Mouse (Mus musculus): ENCODE measurements around the gene Msx2. TPM values are rescaled to one million over a fixed set of nuclear protein-coding genes. Genes with fewer than 3 reads are reported as not detected.

The Msx2 gene
- polyA plus RNA-seq, 1 experiment: not detected

GRCm38 (mm10) chr13:53420741-53421140, 52.1 kb downstream of the Msx2 start:
- DNase-seq (ENCODE audit: low read depth, low spot score): no peak
- WGBS: 78% methylated on average over 4 of the region's 4 CpGs

- no peak for DNase-seq (ENCODE audit: low read depth, low spot score)
- 86% methylated on average over 8 of the region's 8 CpGs for whole genome bisulfite sequencing
These were observed 53.2 kb downstream of the Msx2 start for GRCm38 (mm10) chr13:53419681-53420080.

- WGBS: 94% methylated on average over 6 of the region's 6 CpGs
- no peak for DNase-seq (ENCODE audit: low read depth, low spot score)
These were observed 55.2 kb downstream of the Msx2 start for GRCm38 (mm10) chr13:53417701-53418100.

Other genes starting within 250 kb of the Msx2 start
- gene Ror2, start 186.9 kb downstream of the Msx2 start, polyA plus RNA-seq (2012; rRNA removed): 5.9 and 6.4 TPM in 2 replicates
- 22.5 and 25.2 TPM in 2 replicates for gene Sptlc1, start 95.7 kb downstream of the Msx2 start, polyA plus RNA-seq (2012; rRNA removed)

All from large intestine, adult 2 months (tissue).